Mouse (Mus musculus): ENCODE measurements at regions not wholly inside any gene's neighbourhood (a gene's known extent, or its start where the extent isn't known, plus 50 kb on each side); places are given as distances from the start of the nearest gene placed in this dataset.

- DNase-seq = no peak
- intact Hi-C loops (cut with DNase I) = no loop called here
These were observed 166.3 kb downstream of the Plpp3 start for GRCm38 (mm10) chr4:105323446-105323845.

- intact Hi-C loops (cut with DNase I) = no loop called here
- peak in 1 of 2 experiments; percentile 35 for DNase-seq
These were observed 169.8 kb downstream of the Plpp3 start for GRCm38 (mm10) chr4:105326989-105327388.

DNA sequence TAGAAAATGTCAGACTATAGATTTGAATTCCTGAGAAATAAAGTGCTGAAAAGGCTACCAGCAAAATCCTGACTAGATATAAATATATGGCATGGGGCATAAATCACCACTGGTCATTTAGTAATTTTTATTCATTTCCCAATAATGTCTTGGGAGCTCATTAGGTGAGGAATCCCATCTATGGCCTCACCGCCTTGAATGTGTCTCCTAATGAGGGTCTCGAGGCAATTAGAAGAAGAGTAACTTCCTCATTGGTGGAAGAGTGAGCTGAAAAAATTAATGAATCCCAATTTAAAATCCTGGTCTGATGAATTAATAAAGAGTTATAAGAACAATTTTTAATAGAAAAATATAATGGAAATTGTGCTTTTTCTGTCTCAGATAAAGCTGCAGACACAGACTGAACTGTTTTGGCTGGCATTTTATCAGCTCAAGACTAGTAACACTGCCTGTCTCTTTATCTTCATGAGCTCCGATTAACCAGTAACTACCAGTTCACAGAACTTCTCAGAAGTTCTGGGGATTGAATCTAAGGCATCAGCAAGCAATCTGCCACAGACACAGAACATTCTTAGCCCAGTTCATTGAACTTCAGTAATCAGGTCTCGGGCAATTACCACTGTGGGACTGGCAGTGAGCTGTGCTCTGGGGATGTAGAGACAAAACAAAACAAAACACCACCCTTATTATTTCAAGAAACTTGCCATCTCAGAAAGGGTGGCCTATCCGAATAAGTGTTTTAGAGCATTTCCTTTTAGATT lies 170.7 kb downstream of the Plpp3 start:
- no peak for DNase-seq
- intact Hi-C loops (cut with DNase I) = no loop called here

DNA sequence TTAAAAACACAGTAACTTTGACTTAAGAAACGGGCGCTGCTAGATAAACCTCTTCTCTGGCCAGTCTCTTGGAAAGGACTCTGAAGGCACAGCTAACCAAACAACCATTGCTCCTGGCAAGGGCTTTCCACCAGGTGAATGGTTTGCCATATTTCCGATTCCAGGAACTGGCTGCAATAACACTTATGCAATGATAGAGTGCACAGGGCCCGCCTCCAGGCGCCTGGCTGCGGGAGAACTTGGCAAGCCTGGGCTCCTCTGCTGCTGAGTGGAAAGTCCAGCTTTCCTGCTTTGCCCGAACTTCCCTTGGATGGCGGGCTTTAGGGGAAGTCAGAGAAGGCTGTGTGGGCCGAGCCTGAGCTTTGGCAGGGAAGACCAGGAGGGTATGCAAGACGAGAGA lies 171.6 kb downstream of the Plpp3 start:
- DNase-seq = peak; percentile 80 to 82
- intact Hi-C loops (cut with DNase I) = no loop called here

GRCm38 (mm10) chr4:105332081-105332480 lies 174.9 kb downstream of the Plpp3 start:
- intact Hi-C loops (cut with DNase I) = loop anchor here (10.0 kb wide), 1 partner anchor 583 kb away; no protein-coding TSS in a partner anchor
- DNase-seq = no peak

DNA sequence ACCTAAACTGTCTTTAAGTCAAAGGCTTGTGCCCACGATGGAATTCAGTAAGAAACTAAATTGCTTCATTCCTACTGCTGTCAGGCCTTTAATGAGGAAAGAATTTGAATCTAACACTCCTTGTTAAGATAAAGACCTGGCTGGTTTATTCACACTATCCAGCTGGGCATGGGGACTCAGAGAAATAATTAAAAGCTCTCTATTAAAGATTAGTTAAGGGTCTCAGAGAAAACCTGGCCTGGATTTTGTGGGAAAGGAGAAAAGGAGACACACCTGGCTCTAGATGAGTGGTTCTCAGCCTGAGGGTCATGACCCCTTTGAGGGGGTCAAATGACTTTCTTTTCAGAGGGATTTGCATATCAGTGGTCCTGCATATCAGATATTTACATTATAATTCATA lies 178.7 kb downstream of the Plpp3 start:
- DNase-seq = no peak
- intact Hi-C loops (cut with DNase I) = loop anchor here (10.0 kb wide), 1 partner anchor 579 kb away; no protein-coding TSS in a partner anchor

GRCm38 (mm10) chr4:105336557-105336956 lies 179.4 kb downstream of the Plpp3 start:
- no peak for DNase-seq

DNA sequence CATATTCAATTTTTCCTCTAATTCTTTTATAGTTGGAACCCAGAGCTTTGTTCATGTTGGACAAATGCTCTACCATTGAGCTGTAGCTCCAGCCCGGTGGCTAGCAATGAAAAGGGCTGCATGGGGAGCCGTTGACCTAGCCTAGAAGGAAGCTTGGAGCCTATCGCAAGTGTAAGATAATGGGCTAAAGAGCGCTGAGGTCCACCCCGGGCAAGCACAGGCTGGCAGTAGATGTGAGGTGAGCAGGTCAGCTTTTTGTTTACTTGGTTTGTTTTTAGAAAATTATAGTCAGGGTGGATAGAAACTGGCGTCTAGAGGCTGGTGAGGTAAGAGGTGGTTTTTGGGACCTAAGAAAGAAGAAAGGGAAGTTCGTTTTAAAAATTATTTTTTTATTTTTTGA lies 181.0 kb downstream of the Plpp3 start:
- no peak for DNase-seq
- intact Hi-C loops (cut with DNase I) = loop anchor here (10.0 kb wide), 1 partner anchor 577 kb away; no protein-coding TSS in a partner anchor

More at GRCm38 (mm10) chr4:105336557-105336956, 179.4 kb downstream of the Plpp3 start:
- intact Hi-C loops (cut with DNase I) = loop anchor here (10.0 kb wide), 1 partner anchor 578 kb away; no protein-coding TSS in a partner anchor

GRCm38 (mm10) chr4:105338861-105339260 lies 181.7 kb downstream of the Plpp3 start:
- intact Hi-C loops (cut with DNase I) = loop anchor here (10.0 kb wide), 1 partner anchor 576 kb away; no protein-coding TSS in a partner anchor
- peak; percentile 58 to 62 for DNase-seq

- intact Hi-C loops (cut with DNase I) = no loop called here
- DNase-seq = no peak
These were observed 184.1 kb downstream of the Plpp3 start for GRCm38 (mm10) chr4:105341274-105341673.

DNA sequence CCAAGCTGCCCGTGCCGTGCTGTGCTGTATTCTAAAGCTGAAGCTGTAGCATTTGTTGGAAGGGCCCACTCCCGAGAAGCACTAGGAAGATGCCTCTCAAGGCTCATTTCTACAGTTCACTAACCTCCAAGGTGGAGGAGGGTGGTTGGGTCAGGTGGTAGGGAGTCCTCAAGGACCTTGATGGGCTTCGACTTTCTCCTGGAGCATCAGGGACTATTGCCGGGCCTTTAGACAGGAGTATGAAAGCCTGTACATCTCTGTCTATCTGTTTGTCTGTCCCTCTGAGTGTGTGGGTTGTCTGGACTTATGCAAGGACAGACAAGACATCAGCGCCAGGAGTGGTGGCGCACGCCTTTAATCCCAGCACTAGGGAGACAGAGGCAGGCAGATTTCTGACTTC lies 189.7 kb downstream of the Plpp3 start:
- intact Hi-C loops (cut with DNase I) = no loop called here
- DNase-seq = no peak

- DNase-seq = no peak
- intact Hi-C loops (cut with DNase I) = no loop called here
These were observed 190.8 kb downstream of the Plpp3 start for GRCm38 (mm10) chr4:105347911-105348310.

GRCm38 (mm10) chr4:105349316-105350207 lies 192.4 kb downstream of the Plpp3 start:
- DNase-seq = no peak
- intact Hi-C loops (cut with DNase I) = no loop called here

DNA sequence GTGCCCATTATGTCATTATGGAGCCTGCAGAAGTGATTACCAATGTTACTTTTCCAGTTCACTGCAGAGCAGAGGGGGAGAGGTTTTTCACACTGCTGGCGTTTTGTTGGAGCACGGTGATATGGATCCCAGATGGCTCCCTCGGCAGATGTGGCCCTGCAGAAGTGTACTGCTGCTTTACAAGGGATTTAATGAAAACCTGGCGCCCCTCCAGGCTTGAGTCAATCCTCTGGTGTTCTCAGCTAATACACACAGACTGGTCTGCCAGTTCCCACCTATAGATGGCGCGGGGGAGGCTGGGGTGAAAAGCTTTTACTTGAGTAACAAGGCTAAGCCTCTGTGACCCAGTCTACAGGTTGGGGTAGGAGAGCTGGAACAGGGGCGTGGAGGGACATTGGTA lies 195.2 kb downstream of the Plpp3 start:
- DNase-seq = peak; percentile 71 to 78
- intact Hi-C loops (cut with DNase I) = no loop called here

DNA sequence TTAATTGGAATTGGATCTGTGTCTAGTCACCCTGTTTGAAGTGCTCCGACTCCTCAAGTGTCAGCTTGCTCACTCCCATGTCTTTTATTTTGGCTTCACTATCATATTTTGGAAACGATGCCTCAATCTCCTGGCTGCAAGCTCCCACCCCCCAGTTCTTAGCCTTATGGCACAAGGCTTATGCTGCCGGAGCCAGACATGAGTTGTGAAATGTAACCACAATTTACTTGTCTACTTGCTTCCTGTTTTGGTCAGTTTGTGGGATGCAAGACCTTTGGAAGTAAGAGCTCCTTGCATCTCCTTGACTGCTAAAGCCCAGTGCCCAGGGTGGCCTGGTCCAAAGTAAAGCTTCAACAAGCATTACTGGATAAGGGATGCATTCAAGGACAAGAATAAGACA lies 195.8 kb downstream of the Plpp3 start:
- no peak for DNase-seq
- intact Hi-C loops (cut with DNase I) = no loop called here

DNA sequence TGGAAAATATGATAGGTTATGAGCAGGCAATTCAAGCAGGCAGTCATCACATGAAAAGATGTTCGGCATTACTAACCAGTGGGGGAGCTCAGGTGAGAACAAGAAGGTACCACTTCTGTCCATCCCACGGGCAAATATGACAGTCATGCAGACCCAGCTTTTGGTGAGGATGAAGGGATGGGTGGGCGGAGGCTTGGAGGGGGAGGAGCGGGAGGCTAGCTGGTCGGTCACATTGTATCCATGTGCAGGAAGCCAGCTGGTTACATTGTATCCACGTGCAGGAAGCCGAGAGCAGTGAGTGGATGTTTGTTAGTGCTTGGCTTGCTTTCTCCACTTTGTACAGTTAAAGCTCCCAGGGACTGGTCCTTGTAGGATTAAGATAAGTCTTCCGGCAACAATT lies 196.9 kb downstream of the Plpp3 start:
- intact Hi-C loops (cut with DNase I) = no loop called here
- no peak for DNase-seq

DNA sequence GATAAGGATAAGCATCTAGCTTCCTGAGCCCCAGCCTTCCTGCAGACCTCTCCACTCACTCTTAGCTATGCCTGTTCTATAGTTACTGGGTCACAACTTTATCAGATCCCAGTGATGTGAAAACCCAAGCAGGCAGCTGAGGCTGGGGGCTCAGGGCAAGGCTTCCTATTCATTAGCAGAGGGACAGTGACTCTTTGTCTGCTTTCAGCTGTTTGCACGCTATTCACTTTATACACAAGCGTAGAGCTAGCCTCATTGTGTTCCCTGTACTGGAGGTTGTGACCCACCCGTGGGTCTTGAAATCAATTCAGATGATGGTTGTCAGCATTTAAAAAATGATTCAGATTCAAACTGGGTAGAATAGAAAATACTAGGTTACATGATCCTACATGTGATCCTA lies 199.5 kb downstream of the Plpp3 start:
- intact Hi-C loops (cut with DNase I) = no loop called here
- no peak for DNase-seq

DNA sequence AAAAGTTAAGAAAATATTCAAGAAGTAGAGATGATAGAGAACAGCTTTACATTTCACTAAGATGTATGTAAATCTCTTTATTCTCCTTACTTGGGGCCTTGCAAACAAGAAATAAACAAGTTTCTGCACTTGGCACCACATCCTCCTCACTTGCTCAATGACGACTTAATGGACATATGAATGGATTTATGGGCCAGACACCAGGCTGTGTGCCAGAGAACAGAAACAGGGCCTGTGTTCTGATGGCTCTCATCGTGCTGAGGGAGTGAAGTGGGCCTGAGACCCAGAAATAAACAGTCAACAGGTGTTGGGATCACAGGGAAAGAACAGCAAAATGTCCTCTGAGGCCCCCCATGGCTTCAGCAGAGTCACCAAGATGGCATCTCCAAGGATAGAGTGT lies 201.6 kb downstream of the Plpp3 start:
- DNase-seq = no peak
- intact Hi-C loops (cut with DNase I) = no loop called here

DNA sequence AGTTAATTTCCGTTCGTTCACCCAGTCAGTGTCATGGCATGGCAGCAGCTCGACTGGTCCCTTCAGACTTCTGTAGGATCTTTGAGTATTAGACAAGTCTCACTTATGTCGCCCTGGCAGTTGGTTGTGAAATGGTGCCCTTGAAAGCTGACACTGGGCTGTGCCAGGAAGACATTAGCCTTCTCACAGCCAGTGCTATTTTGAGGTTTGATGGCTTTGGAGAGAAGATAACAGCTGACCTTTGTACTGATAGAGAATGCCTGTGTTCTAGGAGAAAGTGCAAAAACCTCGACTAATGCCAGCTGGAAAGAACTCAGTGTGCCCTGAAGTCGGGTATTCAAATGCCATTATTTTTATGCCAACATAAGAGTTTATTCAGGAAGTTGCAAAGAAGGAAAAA lies 207.3 kb downstream of the Plpp3 start:
- intact Hi-C loops (cut with DNase I) = loop anchor here (5.0 kb wide), 1 partner anchor 87 kb away; no protein-coding TSS in a partner anchor
- DNase-seq = peak; percentile 61 to 66

DNA sequence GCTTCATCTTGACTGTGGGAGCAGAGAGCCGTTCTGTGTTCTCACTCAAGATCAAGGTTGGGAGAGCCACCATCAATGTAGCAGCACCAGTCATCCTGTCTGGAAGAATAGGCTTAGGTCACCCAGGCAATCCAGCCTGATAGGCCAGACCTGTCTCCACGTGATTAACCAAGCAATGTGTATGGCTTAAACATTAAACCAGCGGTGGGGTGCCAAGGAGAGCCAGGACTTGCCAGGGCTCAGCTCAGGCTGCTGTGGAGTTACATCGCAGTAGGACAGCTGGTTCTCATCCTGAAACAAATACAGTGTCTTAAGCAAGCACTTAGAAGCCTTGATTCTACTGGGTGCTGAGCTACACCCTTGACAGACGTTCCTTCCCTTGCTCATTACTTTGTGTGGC lies 207.9 kb downstream of the Plpp3 start:
- peak; percentile 38 to 51 for DNase-seq
- intact Hi-C loops (cut with DNase I) = no loop called here

GRCm38 (mm10) chr4:105376591-105376990 lies 219.4 kb downstream of the Plpp3 start:
- no peak for DNase-seq
- intact Hi-C loops (cut with DNase I) = loop anchor here (5.0 kb wide), 1 partner anchor 219 kb away; the partner anchor contains the start of gene Plpp3

Measured in heart, postnatal 10 days (tissue).